Mouse (Mus musculus) myocyte (in vitro differentiated cells): ENCODE measurements around the gene Rita1. TPM values are rescaled to one million over a fixed set of nuclear protein-coding genes. Genes with fewer than 3 reads are reported as not detected.

Experiments used
- H3K27me3 ChIP-seq: one replicate; pipeline ENCODE4 v1.6.1; 2011; ENCODE audit not compliant: control insufficient read depth, insufficient read depth, insufficient read length
- H3K36me3 ChIP-seq: one replicate; pipeline ENCODE4 v1.6.1; 2011; ENCODE audit not compliant: control insufficient read depth, insufficient read depth
- H3K4me2 ChIP-seq: one replicate; pipeline ENCODE4 v1.6.1; 2011; ENCODE audit warnings: low read depth, control low read depth
- H3K4me3 ChIP-seq: one replicate; pipeline ENCODE4 v1.5.1; 2011; ENCODE audit warnings: mild to moderate bottlenecking, control low read depth, moderate library complexity
- H3K79me2 ChIP-seq: one replicate; pipeline ENCODE4 v1.6.1; 2011; ENCODE audit not compliant: control insufficient read depth, insufficient read depth
- H3ac ChIP-seq: one replicate; pipeline ENCODE4 v1.6.1; 2011; ENCODE audit not compliant: control insufficient read depth, insufficient read length
- CEBPB ChIP-seq: IDR thresholded peaks from 2 replicates; pipeline ENCODE4 v1.6.1; 2011; ENCODE audit warnings: mild to moderate bottlenecking, moderate library complexity; ENCODE audit not compliant: poor library complexity, insufficient read depth, severe bottlenecking
- E2F4 ChIP-seq: IDR thresholded peaks from one replicate; pipeline ENCODE4 v1.6.1; 2011; ENCODE audit warnings: mild to moderate bottlenecking, control low read depth, moderate library complexity; ENCODE audit not compliant: insufficient read depth
- MAX ChIP-seq: IDR thresholded peaks from one replicate; pipeline ENCODE4 v1.6.1; 2011; ENCODE audit warnings: low read depth, mild to moderate bottlenecking, control low read depth
- MYOD1 ChIP-seq, 3 experiments: IDR thresholded peaks; one replicate each; pipeline ENCODE4 v1.6.1; 2011; ENCODE audit warnings: control low read depth in 2 of 3, low read depth in 2 of 3, mild to moderate bottlenecking in 2 of 3, moderate library complexity in 1 of 3; ENCODE audit not compliant: insufficient read length in 2 of 3, control insufficient read depth in 1 of 3
- MYOG ChIP-seq, 3 experiments: IDR thresholded peaks; one replicate each; pipeline ENCODE4 v1.6.1; 2011; ENCODE audit warnings: control low read depth in 2 of 3, low read depth in 2 of 3, mild to moderate bottlenecking in 2 of 3; ENCODE audit not compliant: insufficient read length in 2 of 3, control insufficient read depth in 1 of 3, insufficient read depth in 1 of 3
- POLR2A ChIP-seq: IDR thresholded peaks from one replicate; pipeline ENCODE4 v1.6.1; 2011; ENCODE audit warnings: low read depth, mild to moderate bottlenecking, control low read depth, moderate library complexity; ENCODE audit not compliant: insufficient read length
- POLR2AphosphoS2 ChIP-seq: IDR thresholded peaks from one replicate; pipeline ENCODE4 v1.6.1; 2011; ENCODE audit warnings: low read depth, control low read depth; ENCODE audit not compliant: insufficient read length
- REST ChIP-seq: IDR thresholded peaks from one replicate; pipeline ENCODE4 v1.6.1; 2011; ENCODE audit warnings: mild to moderate bottlenecking, control low read depth, moderate library complexity; ENCODE audit not compliant: insufficient read depth, insufficient read length
- SRF ChIP-seq: IDR thresholded peaks from one replicate; pipeline ENCODE4 v1.6.1; 2011; ENCODE audit warnings: low read depth; ENCODE audit not compliant: control insufficient read depth, insufficient read length
- TCF12 ChIP-seq: IDR thresholded peaks from one replicate; pipeline ENCODE4 v1.6.1; 2011; ENCODE audit warnings: mild to moderate bottlenecking, control low read depth; ENCODE audit not compliant: poor library complexity, insufficient read depth, severe bottlenecking
- TCF3 ChIP-seq: IDR thresholded peaks from one replicate; pipeline ENCODE4 v1.6.1; 2011; ENCODE audit warnings: low read depth, control low read depth; ENCODE audit not compliant: insufficient read length
- USF1 ChIP-seq: IDR thresholded peaks from one replicate; pipeline ENCODE4 v1.6.1; 2011; ENCODE audit warnings: low read depth, mild to moderate bottlenecking, control low read depth, moderate library complexity
- polyA plus RNA-seq: library from polyadenylated mRNA; unstranded; fragments of >200 nt; fragmentation: generic; extraction: Trizol; gene quantifications from one replicate; pipeline ENCODE4 v1.2.1, GENCODE M21; 2012; ENCODE audit warnings: missing spikeins

Rita1 gene
- polyA plus RNA-seq, 1 experiment = 14.7 TPM

DNA sequence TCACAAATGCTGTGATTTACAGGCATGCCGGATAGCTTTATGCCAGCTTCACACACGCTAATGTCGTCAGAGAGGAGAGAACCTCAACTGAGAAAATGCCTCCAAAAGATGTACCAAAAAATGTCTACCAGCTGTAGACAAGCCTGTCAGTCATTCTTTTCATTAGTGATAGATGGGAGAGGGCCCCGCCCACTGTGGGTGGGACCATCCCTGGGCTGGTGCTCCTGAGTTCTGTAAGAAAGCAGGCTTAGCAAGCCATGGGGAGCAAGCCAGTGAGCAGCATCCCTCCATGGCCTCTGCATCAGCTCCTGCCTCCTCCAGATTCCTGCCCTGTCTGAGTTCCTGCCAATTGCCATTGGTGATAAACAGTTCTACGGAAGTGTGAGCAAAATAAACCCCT is 23.2 kb upstream of the Rita1 start:
- Histone ChIP-seq H3ac (no peak overlapping the region), H3K27me3 (peaks cover 42% of the 10 kb centered on the region), H3K4me3 (no peak overlapping the region), H3K79me2 (no peaks in the 10 kb centered on the region), H3K4me2 (no peak overlapping the region), H3K36me3 (no peaks in the 10 kb centered on the region)
- TF ChIP-seq CEBPB (no peak), MYOG (IDR thresholded peaks at IDR 0.05; ENCODE audit: control insufficient read depth in 1 of 3, insufficient read depth in 1 of 3, insufficient read length in 2 of 3, low read depth in 2 of 3) (no peak), MYOD1 (IDR thresholded peaks at IDR 0.05; ENCODE audit: control insufficient read depth in 1 of 3, insufficient read length in 2 of 3, low read depth in 2 of 3) (no peak), POLR2A (no peak), REST (no peak), USF1 (no peak), SRF (no peak), TCF12 (no peak), MAX (no peak), POLR2AphosphoS2 (no peak), E2F4 (no peak), TCF3 (no peak)

DNA sequence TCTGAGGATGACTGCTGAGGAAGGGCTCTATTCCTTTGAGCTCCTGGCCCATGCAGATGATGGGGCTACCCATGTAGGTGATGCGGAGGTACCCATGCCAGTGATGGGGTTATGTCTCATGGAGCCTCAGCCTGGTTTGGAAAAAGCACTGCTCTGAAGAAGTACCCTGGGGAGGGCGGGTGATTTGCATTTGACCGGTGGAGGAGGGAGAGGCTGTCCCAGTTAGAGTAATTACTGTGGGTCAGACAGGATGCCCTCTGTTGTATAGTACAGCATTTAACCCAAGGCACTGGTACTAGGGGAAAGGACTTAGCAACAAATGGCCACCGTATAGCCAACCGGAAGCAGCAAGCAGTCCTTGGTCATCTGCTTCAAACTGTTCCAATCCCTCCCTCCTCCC is 22.5 kb upstream of the Rita1 start:
- TF ChIP-seq MYOD1 (IDR thresholded peaks at IDR 0.05; ENCODE audit: control insufficient read depth in 1 of 3, insufficient read length in 2 of 3, low read depth in 2 of 3) (no peak), USF1 (no peak), POLR2AphosphoS2 (no peak), POLR2A (no peak), REST (no peak), SRF (no peak), MAX (no peak), E2F4 (no peak), MYOG (IDR thresholded peaks at IDR 0.05; ENCODE audit: control insufficient read depth in 1 of 3, insufficient read depth in 1 of 3, insufficient read length in 2 of 3, low read depth in 2 of 3) (no peak), TCF3 (no peak)
- Histone ChIP-seq H3K4me2 (no peak overlapping the region), H3K79me2 (no peaks in the 10 kb centered on the region), H3K4me3 (no peak overlapping the region), H3ac (no peak overlapping the region), H3K27me3 (peaks cover 37% of the 10 kb centered on the region), H3K36me3 (no peaks in the 10 kb centered on the region)

- Histone ChIP-seq H3K27me3 (peaks cover 37% of the 10 kb centered on the region), H3K4me2 (no peak within 1 kb of the TSS), H3K36me3 (no peaks in the 10 kb centered on the region), H3K4me3 (no peak within 1 kb of the TSS), H3ac (no peak within 1 kb of the TSS), H3K79me2 (no peaks in the 10 kb centered on the region)
- no peak for TF ChIP-seq TCF12
- no peak for TF ChIP-seq REST
- no peak for TF ChIP-seq CEBPB
- no peak for TF ChIP-seq SRF
- TF ChIP-seq USF1 = no peak
- TF ChIP-seq POLR2A = no peak
- TF ChIP-seq MAX = no peak
- TF ChIP-seq MYOD1 (IDR thresholded peaks at IDR 0.05; ENCODE audit: control insufficient read depth in 1 of 3, insufficient read length in 2 of 3, low read depth in 2 of 3) = no peak
- TF ChIP-seq TCF3 = no peak
- TF ChIP-seq MYOG (IDR thresholded peaks at IDR 0.05; ENCODE audit: control insufficient read depth in 1 of 3, insufficient read depth in 1 of 3, insufficient read length in 2 of 3, low read depth in 2 of 3) = no peak
- TF ChIP-seq POLR2AphosphoS2 = no peak
- no peak for TF ChIP-seq E2F4
These were observed 21.7 kb upstream of the Rita1 start, which contains the start of gene Cfap73 for GRCm38 (mm10) chr5:120634131-120634530. Gene Cfap73, minus strand, starts transcription at chr5:120634235.

DNA sequence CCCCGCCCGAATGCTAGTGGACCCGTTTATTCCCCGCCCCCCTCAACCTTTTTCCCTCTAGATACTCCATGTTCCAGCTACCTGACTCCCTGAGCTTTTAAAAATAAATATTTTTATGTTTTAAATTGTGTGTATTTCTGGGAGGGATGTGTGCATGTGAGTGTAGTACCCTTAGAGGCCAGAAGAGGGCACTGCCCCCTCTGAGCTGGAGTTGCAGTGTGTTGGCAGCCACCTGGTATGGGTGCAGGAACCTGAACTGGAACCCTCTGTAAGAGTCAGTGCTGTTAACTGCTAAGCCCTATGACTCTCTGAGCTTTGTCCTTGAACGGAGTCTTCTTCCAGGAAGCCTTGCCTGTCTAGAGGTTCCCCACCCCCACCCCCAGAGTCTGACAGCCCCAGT is 19.5 kb upstream of the Rita1 start:
- no peak for TF ChIP-seq SRF
- TF ChIP-seq TCF3 = no peak
- TF ChIP-seq POLR2AphosphoS2 = no peak
- no peak for TF ChIP-seq USF1
- no peak for TF ChIP-seq MYOG (IDR thresholded peaks at IDR 0.05; ENCODE audit: control insufficient read depth in 1 of 3, insufficient read depth in 1 of 3, insufficient read length in 2 of 3, low read depth in 2 of 3)
- TF ChIP-seq MAX = no peak
- no peak for TF ChIP-seq E2F4
- H3K79me2 ChIP-seq = no peaks in the 10 kb centered on the region
- no peak overlapping the region for H3K4me3 ChIP-seq
- peaks cover 25% of the 10 kb centered on the region for H3K27me3 ChIP-seq
- no peak overlapping the region for H3K4me2 ChIP-seq
- H3ac ChIP-seq = no peak overlapping the region
- H3K36me3 ChIP-seq = no peaks in the 10 kb centered on the region

GRCm38 (mm10) chr5:120631128-120631527 is 18.7 kb upstream of the Rita1 start:
- no peaks in the 10 kb centered on the region for H3K79me2 ChIP-seq
- TF ChIP-seq MYOD1 (IDR thresholded peaks at IDR 0.05; ENCODE audit: control insufficient read depth in 1 of 3, insufficient read length in 2 of 3, low read depth in 2 of 3) (no peak), TCF12 (no peak), POLR2A (no peak), REST (no peak), SRF (no peak), MYOG (IDR thresholded peaks at IDR 0.05; ENCODE audit: control insufficient read depth in 1 of 3, insufficient read depth in 1 of 3, insufficient read length in 2 of 3, low read depth in 2 of 3) (no peak), TCF3 (no peak), MAX (no peak), CEBPB (no peak), E2F4 (no peak), POLR2AphosphoS2 (no peak), USF1 (no peak)
- H3ac ChIP-seq = no peak overlapping the region
- no peak overlapping the region for H3K4me3 ChIP-seq
- H3K27me3 ChIP-seq = peaks cover 25% of the 10 kb centered on the region
- no peak overlapping the region for H3K4me2 ChIP-seq
- peaks cover 1% of the 10 kb centered on the region for H3K36me3 ChIP-seq
